Mouse (Mus musculus): ENCODE measurements around the gene E130309D02Rik.

Gene E130309D02Rik

DNA sequence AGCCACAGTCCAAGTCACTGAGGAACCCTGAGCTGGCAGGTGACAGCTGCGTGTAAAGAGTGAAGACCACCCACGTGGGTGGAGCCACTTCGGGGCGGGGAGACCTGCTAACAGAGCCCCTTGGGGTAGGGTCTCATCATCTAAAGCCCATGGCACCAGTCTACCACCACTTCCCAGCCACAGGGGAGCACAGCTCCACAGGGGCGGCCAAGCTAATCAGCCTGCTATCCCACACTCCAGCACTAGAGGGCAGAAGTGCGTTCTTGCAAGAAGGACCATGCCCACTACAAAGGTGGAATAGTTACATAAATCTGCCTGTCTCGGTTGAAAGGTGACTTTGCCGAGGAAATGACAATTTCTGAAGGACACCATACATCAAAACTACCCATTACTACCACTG is 3.3 kb downstream of the E130309D02Rik start:
- DNase-seq (ENCODE audit: low read depth, low spot score): peak; percentile 94

DNA sequence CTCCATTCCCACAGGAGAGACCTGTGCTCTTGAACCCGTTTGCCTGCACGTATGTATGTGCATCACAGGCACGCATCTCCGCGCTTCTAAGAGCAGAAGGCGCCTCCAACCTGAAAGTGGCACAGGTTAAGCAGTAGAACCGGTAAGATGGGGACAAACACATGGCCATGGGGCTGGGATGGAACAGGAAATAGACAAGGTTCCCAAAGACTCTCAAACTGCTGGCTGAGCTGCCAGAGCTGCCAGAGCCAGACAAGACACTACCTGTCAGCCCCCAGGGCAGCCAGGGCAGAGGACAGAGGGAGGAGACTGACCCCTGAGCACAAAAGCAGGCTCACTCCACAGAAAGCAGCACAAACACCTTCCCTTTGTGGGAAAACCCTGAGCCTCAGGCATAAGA is 5.2 kb downstream of the E130309D02Rik start:
- no peak for DNase-seq (ENCODE audit: low read depth, low spot score)

DNA sequence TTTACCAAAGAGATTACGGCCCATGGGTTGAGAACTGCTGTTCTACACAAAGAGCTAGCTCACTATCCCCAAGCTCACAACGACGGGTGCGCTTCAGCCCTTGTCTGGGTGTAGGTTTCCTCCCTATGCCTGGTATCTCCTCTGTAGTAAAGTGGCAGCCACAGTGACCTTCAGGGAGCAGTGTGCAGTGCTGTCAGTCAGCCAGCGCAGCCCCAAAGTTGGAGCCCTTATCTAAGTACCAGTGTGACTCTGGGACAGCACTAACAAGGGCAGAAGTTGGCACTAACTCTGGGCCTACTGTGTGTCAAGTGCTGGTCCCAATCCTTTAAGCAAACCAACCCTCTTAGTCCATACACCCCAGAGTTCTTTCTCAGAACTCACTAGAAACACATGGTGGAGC is 6.3 kb downstream of the E130309D02Rik start:
- no peak for DNase-seq (ENCODE audit: low read depth, low spot score)

DNA sequence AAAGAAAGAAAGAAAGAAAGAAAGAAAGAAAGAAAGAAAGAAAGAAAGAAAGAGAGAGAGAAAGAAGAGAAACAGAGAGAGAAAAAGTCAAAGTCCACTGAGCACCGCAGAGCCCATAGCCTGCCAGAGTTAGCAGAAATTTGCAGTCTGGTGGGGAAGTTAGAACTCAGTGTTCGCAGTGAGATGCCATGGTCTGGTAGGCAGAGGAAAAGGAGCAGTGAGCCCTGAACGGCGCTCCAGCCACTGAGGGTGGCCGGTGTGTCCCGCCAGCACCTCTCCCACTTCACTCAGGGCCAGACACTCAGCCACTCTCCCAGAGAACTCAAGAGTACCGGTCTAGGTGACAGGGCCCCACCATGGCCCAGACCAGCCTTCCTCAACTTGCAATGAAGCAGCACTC is 10.9 kb downstream of the E130309D02Rik start:
- no peak for DNase-seq (ENCODE audit: low read depth, low spot score)

DNA sequence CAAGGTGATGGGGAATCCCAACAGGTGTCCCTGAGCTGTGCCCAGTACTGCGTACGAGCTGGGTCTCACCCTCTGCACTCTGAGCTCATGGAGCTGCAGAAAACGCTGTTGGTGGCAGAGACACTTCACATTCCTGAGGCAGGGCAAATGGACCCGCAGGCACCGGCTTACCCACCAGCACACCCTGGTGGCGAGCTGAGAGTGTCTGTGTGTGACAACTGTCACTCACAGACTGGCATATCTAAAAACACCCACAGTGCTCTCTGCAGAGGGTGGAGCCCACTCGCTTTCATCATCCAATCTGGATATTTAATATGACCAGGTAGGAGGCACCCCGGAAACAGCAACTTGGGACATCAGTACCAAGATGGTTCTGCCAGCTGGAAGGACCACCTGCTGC is 13.9 kb downstream of the E130309D02Rik start:
- no peak for DNase-seq (ENCODE audit: low read depth, low spot score)

DNA sequence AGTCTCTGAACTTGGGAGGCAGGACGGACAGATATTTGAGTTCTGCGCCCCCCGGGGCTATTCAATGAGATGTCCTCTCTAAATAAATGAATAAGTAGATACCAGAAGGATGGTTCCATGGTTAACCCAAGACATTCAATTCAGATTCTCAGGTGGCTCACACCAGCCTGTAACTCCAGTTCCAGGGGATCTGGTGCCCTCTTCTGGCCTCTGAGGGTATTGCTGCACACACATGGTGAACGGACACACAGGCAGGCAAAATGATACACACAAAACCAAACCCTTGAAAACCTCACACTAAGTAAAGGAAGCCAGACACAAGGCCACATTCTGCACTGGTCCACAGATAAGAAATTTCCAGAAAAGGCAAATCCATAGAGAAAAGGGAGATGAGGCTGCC is 15.5 kb downstream of the E130309D02Rik start:
- DNase-seq (ENCODE audit: low read depth, low spot score): peak; percentile 72

DNA sequence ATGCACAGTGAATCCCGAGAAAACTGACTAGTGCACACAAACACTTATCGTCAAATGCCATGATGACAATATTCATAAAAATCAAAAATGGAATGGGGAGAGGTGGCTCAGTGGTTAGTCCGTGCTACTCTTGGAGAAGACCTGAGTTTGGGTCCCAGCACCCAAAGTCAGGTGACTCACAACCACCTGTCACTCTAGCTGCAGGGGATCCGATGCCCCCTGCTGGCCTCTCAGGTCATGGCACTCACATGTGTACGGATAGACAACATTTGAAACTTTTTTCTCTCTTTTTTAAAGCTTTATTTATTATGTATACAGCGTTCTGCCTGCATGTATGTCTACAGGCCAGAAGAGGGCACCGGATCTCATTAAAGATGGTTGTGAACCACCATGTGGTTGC is 16.8 kb downstream of the E130309D02Rik start:
- peak; percentile 51 for DNase-seq (ENCODE audit: low read depth, low spot score)

DNA sequence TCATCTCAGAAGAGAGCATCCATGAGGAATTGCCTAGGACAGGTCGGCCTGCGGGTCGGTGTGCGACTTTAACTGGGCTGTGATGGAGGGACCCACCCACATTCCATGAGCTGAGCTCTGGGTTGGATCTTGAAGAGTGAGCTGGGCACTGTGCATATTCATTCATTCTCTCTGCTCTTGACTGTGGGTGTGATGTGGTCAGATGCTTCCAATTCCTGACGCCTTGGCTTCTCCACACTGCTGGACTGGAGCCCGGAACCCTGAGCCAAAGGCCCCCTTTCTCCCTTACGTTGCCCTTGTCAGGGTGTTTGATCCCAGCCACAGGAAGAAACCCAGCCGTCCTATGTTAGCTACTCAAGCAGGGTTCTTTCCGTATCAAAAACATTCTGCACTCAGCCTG is 17.2 kb downstream of the E130309D02Rik start:
- DNase-seq (ENCODE audit: low read depth, low spot score): peak; percentile 36

DNA sequence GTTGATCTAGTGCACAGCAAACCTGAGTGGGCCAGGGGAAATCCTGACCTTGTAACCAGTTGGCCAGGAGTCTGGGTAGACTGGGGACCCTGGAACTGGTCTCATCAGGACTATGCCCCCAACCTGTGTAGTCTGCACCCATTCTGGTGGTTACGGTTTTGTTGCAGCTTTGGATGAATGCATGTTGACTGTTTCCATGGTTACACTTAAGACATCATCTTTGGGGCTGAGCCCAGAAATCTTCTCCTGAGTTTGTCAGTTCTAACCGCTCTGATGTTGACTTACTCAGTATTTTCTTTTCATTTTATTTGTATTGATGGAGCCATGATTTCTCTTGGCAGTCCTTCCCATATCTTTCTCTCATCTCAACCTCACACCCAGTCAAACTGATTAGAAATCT is 19.8 kb downstream of the E130309D02Rik start:
- no peak for DNase-seq (ENCODE audit: low read depth, low spot score)

DNA sequence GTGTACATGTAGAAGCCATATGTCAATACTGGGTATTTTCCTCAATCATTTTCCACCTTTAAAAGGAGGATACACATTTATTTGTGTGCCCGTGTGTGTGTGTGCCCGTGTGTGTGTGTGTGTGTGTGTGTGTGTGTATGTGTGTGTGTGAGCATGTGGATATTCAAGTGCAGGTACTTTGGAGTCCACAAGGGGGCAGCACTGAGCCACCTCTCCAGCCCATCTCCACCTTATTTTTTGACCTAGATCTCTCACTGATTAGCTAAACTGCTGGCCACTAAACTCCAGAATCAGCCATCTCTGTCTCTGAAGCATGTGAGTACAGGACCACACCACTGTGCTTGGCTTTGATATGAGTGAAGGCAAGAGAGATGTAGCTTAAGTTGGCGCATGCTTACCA is 20.3 kb downstream of the E130309D02Rik start:
- peak; percentile 41 for DNase-seq (ENCODE audit: low read depth, low spot score)

DNA sequence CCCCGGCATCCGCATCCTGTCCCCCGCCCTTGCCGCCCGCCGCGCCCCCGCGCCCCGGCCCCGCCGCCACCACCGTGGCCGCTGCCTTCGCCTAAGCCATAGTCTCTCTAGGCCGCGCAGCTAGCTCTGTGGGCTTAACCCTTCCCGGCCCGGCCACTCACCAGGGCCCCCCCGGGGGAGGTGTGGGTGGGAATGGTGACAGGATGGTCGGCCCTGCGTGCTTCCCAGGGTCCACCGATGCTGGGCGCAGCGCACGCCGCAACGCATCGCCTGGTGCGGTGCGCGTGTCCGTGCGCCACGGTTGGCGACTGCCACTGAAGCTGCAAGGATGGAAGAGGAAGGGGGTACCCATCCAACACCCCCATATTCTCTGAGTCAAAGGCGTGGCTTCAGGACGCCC is 21.8 kb downstream of the E130309D02Rik start, which contains the start of gene Zfp853:
Gene Zfp853, minus strand, starts transcription at position 220 of the 400 bp plus-strand sequence.
- DNase-seq (ENCODE audit: low read depth, low spot score): no peak

DNA sequence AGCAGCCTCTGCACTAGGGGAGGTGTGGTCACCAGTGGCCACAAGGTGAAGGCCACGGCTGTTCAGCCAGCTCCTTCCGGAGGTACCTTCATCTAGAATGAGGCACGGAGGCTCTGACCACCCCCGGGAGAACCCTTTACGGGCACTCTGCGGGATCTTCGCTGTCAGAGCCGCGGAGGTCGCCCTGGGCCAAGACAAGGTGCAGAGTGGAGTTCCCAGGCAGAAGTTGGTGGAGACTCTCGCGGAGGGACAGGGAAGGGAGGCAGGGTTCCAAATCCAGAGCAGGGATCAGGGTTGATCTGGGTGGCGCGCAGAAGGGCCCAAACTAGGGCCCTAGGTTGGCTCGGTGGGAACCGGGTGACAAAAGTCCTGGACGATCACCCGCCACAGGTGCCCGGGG is 22.3 kb downstream of the E130309D02Rik start:
- no peak for DNase-seq (ENCODE audit: low read depth, low spot score)

DNA sequence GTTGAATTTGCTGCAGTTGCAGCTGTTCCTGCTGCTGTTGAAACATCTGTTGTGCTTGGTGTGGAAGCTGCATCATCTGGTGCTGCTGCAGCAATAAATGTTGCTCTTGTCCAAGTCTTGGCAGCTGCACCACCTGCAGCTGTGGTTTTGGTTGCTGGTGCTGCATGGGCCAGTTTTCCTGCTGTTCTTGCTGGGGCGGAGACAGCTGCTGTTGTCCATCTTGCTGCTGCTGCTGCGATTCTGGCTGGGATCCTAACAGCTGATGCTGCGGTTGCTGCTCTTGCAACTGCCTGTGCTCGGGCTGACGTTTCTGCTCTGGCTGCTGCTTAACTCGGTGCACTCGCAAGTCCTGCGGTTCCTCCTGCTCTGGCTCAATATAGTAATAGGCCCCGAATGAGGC is 25.9 kb downstream of the E130309D02Rik start:
- no peak for DNase-seq (ENCODE audit: low read depth, low spot score)

DNA sequence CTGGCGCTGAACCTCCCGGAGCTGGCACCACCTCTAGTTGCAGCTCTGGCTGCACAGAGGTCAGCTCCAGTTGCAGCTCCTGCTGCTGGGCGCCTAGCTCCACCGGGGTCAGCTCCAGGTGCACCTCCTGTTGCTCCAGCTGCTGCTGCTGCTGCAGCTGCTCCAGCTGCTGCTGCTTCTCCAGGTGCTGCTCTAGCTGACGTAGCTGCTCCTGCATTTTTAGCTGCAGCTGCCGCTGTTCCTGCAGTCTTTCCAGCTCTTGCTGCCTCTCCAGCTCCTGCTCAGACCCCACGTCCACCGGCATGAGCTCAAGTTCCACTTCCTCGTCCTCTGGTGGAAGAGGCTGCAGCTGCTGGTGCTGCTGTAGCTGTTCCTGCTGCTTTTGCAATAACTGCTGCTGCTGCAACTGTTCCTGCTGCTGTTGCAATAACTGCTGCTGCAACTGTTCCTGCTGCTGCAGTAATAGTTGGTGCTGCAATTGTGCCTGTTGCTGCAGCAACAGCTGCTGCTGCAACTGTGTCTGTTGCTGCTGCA is 26.7 kb downstream of the E130309D02Rik start:
- DNase-seq (ENCODE audit: low read depth, low spot score): no peak

DNA sequence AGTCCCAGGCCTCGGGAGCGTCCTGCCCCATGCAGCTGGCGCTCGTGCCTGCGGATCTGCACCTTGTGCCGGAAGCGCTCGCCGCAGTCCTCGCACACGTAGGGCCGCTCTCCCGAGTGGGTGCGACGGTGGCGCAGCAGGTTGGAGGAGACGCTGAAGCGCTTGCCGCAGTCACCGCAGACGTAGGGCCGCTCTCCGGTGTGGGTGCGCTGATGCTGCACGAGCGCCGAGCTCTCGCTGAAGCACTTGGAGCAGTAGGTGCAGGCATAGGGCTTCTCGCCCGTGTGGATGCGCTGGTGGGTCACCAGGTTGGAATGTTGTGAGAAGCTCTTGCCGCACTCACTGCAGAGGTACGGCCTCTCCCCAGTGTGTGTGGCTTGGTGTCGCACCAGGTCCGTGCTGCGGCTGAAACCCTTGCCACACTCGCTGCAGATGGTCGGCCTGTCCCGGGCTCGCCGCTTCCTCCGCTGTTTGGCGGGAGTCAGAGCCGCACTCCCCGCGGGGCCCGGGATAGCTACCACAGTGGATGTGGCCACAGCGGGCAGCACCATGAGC is 27.3 kb downstream of the E130309D02Rik start:
- DNase-seq (ENCODE audit: low read depth, low spot score): no peak

DNA sequence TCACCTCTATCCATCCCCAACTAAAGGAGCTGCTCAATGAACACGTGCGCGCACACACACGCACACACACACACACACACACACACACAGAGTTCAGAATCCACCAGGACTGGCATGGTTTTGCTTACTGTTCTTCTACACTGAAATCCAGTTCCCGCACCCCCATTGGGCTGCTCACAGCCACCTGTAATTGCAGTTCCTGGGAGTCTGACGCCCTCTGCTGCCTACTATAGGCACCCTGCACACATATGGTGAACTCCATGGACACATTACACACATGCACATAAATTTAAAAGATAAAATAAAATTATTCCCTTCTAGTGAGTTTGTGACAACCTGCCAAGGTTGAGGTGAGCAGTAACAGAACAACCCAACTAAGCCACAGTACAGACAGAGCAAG is 30.4 kb downstream of the E130309D02Rik start:
- peak; percentile 61 for DNase-seq (ENCODE audit: low read depth, low spot score)

DNA sequence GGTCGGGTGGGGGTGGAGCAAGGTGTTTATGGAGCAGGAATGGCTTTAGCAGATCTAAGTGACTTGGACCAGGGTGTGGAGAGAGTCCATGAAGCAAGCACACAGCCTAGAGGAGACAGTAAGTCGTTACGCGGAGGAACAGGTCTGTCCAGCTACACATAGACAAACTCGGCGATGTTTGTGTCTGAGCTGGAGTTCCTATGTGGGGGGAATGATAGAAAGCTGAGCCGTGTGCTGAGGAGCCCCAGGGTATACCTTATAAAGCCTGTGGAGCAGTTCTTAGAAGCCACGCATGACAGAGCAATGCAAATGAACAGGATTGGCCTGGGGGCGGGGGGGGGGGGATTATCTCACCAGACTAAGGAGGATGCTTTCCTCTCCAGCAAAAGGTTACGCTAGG is 35.9 kb downstream of the E130309D02Rik start:
- DNase-seq (ENCODE audit: low read depth, low spot score): no peak

DNA sequence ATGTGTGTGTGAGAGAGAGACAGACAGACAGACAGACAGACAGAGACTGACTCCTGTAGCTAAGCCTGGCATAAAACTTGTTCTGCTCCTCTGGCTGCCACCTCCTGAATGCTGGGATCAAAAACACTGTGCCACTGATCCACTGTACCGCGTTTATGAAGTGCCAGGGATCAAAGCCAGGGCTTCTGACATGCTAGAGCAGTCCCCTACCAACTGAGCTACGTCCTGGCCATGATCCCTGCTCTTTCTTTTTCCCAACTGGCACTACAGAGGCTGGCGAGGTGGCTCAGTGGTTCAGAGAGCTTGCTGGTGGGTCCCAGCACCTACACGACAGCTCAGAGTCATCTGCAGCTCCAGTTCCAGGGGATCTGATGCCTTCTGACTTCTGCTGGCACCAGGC is 39.4 kb downstream of the E130309D02Rik start:
- DNase-seq (ENCODE audit: low read depth, low spot score): no peak

DNA sequence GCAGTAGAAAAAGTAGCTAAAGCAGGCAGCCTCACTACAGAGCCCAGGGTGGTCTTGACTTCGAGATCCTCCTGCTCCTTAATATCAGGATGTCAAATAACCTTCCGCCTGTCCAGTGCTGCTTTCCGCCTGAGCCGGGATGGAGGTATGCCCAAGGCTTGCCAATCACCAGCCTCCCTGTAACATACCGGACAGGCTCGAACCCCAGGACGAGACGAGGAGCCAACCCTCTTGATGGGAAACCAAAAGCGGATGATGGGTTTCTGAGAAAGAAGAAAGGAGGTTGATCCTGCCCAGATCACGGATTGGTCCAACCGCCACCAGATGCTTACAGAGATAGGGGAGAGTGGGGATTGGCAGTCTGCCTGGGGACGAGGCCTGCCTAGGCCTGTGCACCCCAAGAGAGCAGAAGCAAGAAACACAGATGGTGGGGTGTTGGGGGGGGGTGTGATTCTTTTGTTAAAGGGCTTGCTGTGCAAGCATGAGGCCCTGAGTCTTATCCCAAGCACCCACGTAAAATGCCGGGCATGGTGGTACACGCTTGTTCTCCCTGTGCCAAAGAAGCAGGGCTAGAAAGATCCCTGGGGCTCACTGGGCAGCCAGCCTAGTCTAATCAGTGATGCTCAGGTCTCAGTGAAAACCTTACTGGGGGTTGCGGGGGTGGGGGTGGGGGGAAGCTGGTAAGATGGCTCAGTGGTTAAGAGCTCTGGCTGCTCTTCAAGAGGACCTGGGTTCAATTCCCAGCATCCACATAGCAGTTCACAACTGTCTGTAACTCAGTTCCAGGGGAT is 42.4 kb downstream of the E130309D02Rik start:
- DNase-seq (ENCODE audit: low read depth, low spot score): no peak

DNA sequence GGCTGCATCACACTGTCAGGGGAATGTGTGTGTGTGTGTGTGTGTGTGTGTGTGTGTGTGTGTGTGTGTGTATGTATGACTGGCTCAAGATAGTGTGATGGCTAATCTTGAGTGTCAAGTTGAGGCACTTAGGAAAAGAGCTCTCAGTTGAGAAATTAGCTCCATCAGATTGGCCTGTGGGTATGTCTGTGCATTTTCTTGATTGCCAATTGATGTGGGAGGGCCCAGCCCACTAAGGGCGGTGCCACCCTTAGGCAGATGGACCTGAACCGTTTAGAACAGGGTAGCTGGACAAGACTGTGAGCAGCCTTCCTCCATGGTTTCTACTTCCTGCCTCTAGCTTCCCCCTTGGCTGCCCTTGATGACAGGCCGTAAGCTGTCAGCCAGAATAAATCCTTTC is 43.1 kb downstream of the E130309D02Rik start:
- DNase-seq (ENCODE audit: low read depth, low spot score): no peak

DNA sequence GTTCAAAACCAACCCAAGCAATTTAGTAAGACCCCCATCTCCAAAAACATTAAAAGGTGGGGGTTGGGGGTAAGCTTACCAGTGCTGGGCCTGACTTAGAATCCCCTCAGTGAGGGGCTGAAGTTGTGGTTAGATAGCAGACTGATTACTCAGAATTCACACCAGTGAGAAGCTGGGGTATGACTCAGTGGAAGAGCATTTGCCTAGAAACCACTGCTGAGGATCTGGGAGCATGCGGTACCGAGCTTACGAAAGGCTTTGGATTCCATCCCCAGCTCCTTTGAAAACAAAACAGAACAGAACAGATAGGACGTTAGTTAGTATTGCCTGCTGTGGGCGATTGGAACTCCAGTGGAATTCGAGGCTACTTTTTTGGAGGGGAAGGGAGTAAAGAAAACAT is 43.5 kb downstream of the E130309D02Rik start:
- DNase-seq (ENCODE audit: low read depth, low spot score): no peak

DNA sequence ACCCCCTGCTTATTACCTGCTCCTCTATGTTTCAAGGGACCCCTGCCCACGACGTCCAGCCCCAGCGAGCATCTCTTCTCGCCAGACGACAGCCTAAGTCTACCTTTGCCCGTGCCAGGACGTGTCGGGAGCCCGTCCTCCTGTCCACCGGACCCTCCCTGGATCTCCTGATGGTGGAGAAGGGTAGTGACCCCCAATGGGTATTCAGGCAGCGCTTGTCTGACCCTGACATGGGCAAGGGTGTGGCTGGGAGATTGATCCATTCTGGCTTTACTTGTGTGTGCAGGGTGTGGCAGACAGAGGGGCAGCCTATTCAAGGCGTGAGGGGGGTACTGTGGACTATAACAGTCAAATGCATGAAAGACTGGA is 45.0 kb downstream of the E130309D02Rik start:
- no peak for DNase-seq (ENCODE audit: low read depth, low spot score)
